Mouse (Mus musculus) CH12F3 (cell line): Measurements from ENCODE around the gene Clk3.

Source experiments
- in situ Hi-C: fragments of 300-500 bp; cut with MboI; formaldehyde crosslinking; loops from 2 replicates; pipeline ENCODE4 v1.14.3; 2020; ENCODE audit warnings: low sequenced_read_pairs

Gene Clk3

DNA sequence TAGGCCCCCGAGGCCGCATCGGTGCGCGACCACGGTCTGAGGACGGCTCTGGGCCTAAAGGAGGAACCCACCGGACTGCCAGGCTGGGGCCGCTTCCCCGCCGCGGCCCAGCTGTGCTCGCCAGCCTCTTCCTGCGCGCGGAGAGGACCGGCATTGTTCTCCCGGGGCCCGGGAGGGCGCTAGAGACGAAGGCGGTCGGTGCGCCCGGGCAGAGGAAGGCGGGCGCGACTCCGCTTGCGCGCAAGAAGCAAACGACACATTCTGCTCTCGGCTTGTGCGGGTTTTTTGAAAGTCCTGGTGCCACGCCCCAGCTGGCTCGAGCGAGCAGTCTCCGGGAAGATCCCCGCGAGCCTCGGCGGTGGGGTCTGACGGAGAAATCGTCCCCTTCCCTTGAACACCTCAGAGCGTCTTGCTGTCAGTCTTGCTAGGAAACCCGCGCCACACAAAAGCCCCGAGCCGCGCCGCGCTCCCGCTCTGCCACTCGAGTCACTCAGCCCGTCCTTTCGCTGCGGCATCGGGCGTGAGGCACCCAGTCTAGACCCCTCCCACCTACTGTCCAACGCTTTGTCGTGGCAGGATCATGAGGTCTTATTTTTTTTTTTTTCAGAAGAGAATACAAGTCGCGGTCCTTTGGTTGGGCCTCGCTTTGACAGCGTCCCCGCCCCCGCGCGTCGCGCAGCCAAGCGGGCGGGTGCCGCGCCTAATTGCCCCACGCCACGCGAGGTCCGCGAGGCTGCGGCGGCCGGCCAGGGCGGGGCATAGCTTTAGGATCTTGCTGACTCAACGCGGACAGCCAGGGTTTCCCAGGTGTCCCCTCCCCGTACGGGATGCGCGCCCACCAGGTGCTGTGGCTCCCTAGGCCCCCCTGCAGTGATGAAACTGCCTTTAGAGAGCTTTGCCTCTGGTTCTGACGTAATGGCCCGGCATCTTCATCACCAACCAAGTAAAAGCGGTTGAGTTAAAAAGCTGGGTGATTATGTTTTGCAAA is at the start of gene Clk3:
Clk3 (minus strand) TSS at position 497 of the 988 bp plus-strand sequence.
- in situ Hi-C loops, result no loop called here

- in situ Hi-C loops, result no loop called here
These were observed 49.2 kb upstream of the Clk3 start for GRCm38 (mm10) chr9:57814866-57815265.

GRCm38 (mm10) chr9:57814014-57814413 is 48.4 kb upstream of the Clk3 start:
- in situ Hi-C loops, result no loop called here

DNA sequence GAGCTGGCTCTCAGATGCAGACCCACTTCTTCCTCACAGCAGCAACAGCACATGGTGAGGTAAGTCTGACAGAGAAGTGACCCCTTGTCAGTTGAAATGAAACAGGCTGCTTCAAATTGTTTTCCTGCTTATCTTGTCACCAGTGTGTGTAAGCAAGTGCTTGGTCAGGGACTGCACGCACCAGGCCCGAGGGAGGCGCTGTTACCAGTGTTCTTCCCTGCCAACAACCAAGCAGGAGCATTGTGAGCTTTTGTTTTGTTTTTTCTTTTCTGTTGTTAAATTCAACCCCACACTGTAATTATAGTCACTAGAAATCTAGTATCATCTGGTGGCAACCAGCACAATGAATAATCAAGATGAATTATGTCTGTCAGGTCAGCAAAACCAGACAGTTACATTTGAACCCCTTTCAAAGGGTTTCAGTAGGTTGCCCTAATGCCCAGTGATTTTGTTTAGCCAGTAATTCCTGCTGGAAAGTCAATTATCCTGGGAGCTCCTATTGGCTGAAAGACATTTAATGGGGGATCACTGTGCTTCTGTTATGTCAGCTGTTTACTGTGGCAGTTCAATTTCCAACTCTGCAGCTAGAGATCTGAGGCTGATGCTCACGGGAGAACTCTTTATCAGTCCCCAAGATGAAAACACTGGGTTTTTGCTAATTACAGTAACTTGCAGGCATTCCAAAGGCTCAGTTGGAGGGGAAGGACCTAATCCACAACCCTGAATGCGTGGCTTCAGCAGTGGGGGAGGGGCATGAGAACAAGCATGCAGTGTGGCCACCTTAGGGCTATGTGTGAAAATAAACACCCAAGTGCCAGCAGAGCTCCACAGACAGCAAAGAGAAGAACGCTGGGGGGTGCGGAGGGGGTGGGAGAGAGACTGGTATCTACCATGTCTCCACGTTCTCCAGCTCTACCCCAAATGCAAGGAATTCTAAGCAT is 46.4 kb upstream of the Clk3 start:
- in situ Hi-C loops, result no loop called here

- in situ Hi-C loops, result no loop called here
These were observed 45.0 kb upstream of the Clk3 start for GRCm38 (mm10) chr9:57810691-57811090.

DNA sequence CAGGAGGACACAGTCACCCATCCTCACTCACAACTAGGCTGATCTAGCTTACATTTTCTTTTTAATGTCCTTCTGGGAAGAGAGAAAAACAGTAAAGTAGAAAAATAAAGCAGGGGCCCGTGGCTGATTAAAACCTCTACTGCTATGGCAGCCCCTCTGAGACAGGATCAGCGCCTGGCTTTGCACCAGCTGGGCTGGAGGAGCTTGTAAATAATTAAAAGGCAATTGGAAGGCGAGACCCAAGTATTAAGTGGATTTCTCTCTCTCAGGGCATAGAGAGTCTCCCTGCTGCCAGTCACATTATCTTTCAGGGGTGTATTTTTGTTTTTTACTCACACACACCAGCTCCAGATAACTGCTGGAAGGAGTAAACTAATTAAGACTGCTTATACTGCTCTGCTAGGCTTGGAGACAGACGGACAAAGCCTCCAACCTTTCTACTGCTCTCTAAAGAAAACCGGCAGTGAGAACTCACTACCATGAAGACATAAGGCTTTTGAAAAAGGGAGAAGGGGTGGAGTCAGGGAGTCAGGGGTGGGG is 43.2 kb upstream of the Clk3 start:
- in situ Hi-C loops, result no loop called here

DNA sequence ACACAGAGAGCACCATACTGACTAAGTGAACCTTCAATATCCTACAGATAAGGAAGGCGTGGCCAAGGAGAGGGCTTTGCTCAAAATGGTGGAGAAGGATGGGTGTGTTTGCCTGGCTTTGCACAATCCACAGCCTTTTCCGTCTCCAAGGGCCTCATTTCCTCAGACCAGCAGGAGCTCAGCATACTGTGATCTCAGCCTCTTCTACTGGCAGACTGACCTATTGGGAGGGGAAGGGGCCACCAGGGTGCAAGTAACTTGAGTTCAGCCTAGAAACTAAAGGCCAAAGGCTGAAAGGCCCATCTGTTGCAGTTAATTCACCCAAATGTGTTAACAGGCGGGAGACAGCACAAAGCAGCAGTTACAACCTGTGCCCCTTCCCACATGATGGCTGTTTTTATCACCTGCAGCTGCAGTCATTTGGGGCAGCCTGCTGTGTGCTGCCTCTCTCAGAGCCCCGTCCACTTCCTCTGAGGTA is 41.6 kb upstream of the Clk3 start:
- in situ Hi-C loops, result no loop called here

GRCm38 (mm10) chr9:57806066-57806481 is 40.4 kb upstream of the Clk3 start:
- in situ Hi-C loops, result no loop called here

DNA sequence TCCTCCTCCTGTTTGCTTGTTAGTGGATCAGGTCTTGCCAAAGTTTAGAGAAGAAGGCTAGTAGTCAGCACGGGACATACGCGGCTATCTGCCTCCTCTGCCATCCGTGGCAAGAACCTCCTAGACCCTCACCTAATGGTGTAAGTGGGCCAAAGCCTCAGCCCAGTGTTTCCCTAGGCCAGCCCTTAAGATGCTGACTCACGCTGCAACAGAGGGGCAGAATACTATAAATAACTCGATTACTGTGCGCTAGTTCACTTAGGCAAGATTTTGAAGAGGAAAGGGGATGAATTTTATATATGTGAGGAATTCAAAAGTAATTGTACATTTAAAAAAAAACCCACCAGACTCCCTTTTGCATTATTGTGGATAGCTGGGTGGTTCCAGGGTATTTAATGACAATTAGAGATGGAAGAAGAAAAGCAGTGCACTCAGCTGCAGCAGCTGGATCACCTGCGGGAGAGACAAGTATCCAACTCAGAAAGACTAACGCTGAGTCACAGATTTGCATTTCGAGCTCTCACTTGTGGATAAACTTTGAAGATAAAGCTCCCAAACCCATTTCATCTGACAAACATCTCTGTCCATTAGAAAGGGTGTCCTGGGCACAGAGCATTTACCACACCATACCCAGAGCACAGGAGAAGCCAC is 39.6 kb upstream of the Clk3 start:
- in situ Hi-C loops, result no loop called here

GRCm38 (mm10) chr9:57803839-57804238 is 38.2 kb upstream of the Clk3 start:
- in situ Hi-C loops, result no loop called here

DNA sequence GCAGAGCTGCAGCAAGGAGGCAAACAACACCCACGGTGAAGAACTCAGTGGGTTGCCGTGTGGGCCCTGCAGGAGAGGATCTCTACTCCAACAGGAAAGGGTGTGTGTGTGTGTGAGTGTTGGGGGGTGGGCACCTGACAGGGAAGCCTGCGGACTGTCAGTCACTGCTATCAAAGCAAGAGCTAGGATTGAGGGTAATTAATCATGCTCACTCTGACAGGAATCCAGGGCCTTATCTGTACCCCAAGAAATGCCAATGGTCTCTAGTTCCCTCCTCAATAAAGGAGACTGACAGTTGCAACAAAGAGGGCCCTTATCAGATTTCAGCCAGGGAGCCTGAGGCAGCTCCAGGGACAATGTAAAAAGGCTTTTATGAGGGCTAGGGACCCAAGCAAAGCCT is 37.4 kb upstream of the Clk3 start:
- in situ Hi-C loops, result no loop called here

DNA sequence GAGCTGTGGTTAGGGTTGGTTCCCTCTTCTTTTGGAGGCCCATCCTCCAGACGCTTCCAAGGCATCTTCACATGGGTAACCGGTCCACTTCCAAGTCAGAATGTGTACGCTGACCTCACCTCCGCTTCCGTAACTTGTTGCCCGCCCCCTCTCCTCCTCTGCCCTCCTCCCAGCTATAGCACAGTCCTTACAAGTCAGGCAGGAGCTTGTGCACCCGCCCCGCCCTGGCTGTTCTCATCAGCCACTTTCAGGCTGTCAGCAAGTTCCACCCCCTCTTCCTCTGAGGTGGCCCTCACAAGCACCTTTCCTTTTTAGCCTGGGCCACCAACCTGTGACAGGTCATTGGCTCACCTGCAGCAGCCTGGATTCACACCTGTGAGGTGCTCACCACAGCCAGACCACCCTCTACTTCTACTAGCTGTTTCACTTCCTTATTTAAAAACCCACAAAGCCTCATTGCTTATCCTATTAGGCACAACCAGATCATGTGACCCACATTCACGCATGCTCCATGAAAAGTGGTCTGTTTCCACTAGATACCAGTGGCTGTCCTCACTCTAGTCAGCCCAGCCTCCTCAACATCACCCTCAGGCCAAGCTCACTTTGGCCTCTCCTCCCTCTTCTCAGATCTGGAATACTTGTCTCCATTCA is 34.8 kb upstream of the Clk3 start:
- in situ Hi-C loops, result no loop called here

DNA sequence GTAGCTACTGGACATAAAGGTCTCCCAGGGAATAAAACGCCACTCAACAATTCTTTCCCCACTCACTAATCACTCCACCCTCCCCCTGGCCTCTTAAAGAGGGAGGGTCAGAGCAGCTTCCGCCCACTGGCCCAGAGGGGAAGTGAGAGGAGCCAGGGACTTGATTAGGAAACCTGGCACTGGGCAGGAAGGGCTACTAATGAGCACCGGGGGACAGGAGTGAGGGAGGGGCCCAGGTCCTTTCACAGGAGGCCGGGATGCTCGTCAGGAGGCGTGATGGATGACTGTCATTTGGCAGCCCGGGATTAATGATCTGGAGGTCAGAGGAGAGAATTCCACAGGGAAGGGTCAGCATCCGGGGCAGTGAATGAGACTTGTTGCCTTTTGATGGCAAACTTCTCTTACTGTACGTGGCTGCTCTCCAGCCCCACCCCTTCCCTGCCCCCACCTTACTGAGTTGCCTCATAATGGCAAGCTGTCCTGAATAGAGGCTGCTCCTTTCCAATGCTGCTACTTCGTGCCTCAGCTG is 33.1 kb upstream of the Clk3 start:
- in situ Hi-C loops, result no loop called here

DNA sequence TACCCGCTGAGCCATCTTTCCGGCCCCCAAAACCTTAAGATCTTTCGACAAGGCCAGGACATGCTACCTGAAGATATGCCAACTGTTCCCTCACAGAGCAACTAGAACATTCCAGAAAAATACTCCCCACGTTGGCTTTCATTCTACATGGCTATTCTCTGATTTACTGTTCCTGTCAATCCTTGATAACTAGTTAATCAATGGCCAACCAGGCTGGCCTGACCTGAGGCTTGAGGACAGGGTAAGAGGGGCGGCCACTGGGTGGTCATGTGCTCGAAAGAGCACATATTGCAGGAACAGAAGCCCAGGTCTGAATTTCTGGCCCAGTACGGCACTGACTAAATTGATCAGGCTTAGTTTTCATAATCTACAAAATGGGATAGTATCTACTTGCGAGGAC is 31.8 kb upstream of the Clk3 start:
- in situ Hi-C loops, result no loop called here

DNA sequence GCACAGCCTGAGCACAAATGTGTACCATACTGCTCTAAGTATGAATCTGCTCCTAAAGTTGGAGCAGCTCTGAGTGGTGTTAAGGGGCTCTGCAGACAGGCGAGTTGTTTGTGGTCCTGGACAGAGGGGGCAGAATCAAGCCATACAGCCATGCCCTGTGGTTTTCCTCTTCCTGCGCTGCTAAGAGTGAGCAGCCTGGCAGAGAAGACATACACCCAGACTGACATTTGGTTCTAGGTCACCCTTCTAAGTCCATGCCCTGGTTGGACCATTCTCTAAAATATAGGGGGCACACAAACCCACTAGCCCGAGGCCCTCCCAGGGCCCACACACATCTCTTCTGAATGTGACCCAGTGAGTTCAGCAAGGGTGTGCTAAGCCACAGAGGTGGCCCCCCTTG is 24.1 kb upstream of the Clk3 start:
- in situ Hi-C loops, result no loop called here

GRCm38 (mm10) chr9:57782656-57783055 is 17.0 kb upstream of the Clk3 start:
- in situ Hi-C loops, result no loop called here

DNA sequence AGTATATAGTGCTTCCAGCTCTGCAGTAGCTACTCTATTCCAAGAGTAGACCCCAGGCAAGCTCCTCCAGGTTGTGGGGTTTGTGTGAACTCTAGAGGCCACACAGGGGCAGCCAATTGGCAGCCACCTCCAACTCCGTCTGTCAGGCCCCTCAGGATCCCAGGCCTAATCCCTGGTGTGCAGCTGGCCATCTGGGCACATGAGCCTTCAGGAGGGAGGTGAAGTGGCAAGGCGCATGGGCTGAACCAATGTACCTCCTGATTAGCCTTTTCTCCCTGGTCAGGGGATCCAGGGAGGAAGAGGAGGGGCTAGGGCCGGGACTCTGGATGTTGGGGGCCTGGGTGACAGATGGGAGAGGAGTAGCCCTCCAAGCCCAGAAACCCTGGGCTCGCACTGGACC is 10.1 kb upstream of the Clk3 start:
- in situ Hi-C loops, result no loop called here

- in situ Hi-C loops, result no loop called here
These were observed 9.4 kb upstream of the Clk3 start for GRCm38 (mm10) chr9:57775026-57775425.

DNA sequence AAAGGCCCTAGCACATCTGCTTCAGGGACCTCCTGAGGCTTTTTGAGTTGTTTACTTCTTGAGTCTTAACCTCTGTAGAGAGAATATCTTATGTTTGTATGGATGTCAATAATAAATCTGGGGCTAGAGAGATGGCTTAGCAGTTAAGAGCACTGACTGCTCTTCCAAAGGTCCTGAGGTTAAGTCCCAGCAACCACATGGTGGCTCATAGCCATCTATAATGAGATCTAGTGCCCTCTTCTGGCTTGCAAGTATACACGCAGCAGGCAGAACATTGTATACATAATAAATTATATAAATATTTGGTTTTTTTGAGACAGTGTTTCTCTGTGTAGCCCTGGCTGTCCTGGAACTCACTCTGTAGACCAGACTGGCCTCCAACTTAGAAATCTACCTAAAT is 8.5 kb upstream of the Clk3 start:
- in situ Hi-C loops, result no loop called here

DNA sequence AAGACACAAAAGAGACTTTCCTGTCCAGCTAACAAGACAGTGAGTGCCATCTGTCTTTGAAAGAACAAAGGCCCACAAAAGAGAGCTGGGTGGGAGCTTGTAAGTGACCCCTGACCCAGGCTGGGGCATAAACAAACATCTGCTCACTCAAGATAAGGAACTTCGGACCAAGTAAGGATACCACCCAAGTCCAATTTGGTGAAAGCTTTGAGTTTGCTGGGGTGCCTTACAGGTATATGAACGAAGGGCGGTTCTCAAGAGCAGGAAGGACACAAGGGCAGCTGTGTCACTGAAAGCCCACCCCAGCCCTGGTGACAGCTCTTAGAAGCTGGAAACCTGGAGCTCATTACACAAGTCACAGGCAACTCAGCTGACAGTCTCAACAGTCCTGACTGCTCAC is 8.1 kb upstream of the Clk3 start:
- in situ Hi-C loops, result no loop called here
